Mouse (Mus musculus) forebrain, postnatal 0 days (tissue): ENCODE results near the gene Slfn1. TPM values are rescaled to one million over a fixed set of nuclear protein-coding genes. Genes with fewer than 3 reads are reported as not detected.

Source experiments
- ATAC-seq: fragments of 200-750 bp; cut with Nextera tagmentation; 2 replicates; pipeline ENCODE4 v1.8.0; 2017; ENCODE audit warnings: mild to moderate bottlenecking, moderate library complexity
- DNase-seq: peaks from one replicate; pipeline ENCODE4 v3.0.0-alpha.2; 2015
- H3K27ac ChIP-seq: fragments of 300-500 bp; sonication (generic); 2 replicates; pipeline ENCODE4 v1.5.1; 2014; ENCODE audit warnings: low read depth, mild to moderate bottlenecking, antibody characterized with exemption, low read length, moderate library complexity, mixed read lengths
- H3K27me3 ChIP-seq: fragments of 300-500 bp; sonication (generic); 2 replicates; pipeline ENCODE4 v1.6.1; 2014; ENCODE audit warnings: mild to moderate bottlenecking, low read length, mixed read lengths; ENCODE audit not compliant: insufficient read depth
- H3K36me3 ChIP-seq: fragments of 300-500 bp; sonication (generic); 2 replicates; pipeline ENCODE4 v1.6.1; 2014; ENCODE audit warnings: mild to moderate bottlenecking, moderate library complexity; ENCODE audit not compliant: insufficient read depth
- H3K4me1 ChIP-seq: fragments of 300-500 bp; sonication (generic); 2 replicates; pipeline ENCODE4 v1.6.1; 2014; ENCODE audit warnings: antibody characterized with exemption; ENCODE audit not compliant: insufficient read depth
- H3K4me2 ChIP-seq: fragments of 300-500 bp; sonication (generic); 2 replicates; pipeline ENCODE4 v1.6.1; 2014; ENCODE audit warnings: low read depth, mild to moderate bottlenecking, moderate library complexity
- H3K4me3 ChIP-seq: fragments of 300-500 bp; sonication (generic); 2 replicates; pipeline ENCODE4 v1.5.1; 2014; ENCODE audit warnings: low read depth, low read length, mixed read lengths
- H3K9ac ChIP-seq: fragments of 300-500 bp; sonication (generic); 2 replicates; pipeline ENCODE4 v1.6.1; 2014; ENCODE audit warnings: mild to moderate bottlenecking
- H3K9me3 ChIP-seq: fragments of 300-500 bp; sonication (generic); 2 replicates; pipeline ENCODE4 v1.6.1; 2016; ENCODE audit warnings: low read length
- CTCF ChIP-seq: sonication (generic); IDR thresholded peaks from 2 replicates; pipeline ENCODE4 v1.5.1; 2016; ENCODE audit warnings: antibody characterized with exemption, control low read depth, low read depth
- WGBS: fragments of 180-500 bp; shearing (Covaris S2); extraction: QIAGEN DNeasy Blood & Tissue Kit; methylation state at CpG from one replicate; pipeline ENCODE4 v1.1.7; 2014; 5-methylcytosine and 5-hydroxymethylcytosine counted together
- polyA plus RNA-seq: library from polyadenylated mRNA; unstranded; fragments of >200 nt; fragmentation: Nextera tagmentation; extraction: Ambion mirVana; gene quantifications from 2 replicates; pipeline ENCODE4 v1.2.1, GENCODE M21; 2015
- total RNA-seq: library from RNA; depleted of rRNA; stranded (reverse); fragments of >200 nt; gene quantifications from 2 replicates; pipeline ENCODE4 v1.2.3, GENCODE M21; 2014

Gene Slfn1
- total and polyA plus RNA-seq, 2 experiments from 2014 or later, result 0.08 to 0.14 TPM

DNA sequence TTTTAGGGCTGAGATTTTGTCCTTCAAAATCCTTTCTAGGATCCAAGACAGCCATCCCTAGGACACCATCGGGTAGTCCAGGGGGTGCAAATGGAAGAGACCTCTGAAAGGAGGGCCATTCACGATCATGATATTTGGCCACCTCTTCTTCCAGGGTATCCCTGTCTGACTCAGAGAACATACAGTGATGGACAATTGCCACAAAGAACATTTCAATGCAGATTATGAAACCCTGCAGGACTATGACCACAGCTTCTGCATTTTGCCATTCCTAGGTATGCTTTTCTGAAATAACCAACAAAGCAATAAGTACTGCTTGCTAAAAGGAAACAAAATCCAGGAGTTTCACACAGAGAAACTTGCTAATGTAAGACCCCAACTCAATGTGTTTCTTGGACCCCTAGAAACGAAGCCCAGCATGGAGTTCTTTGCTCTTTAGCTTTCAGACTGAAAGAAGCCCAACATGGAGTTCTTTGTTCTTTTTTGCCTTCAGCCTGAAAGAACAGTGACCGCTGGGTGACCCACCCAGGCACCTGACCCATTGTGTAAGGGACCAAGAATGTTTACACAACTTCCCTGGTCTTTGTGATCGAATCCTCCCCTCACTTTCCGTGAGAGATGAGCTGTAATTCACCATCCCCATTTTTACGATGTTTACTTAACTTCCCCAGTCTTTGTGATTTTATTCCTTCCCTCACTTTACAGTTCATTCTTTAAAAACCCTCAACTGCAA lies 33.7 kb upstream of the Slfn1 start:
- ATAC-seq (no peak), DNase-seq (no peak)
- TF ChIP-seq CTCF, result no peak
- H3K27ac ChIP-seq, result no peak overlapping the region
- H3K4me2 ChIP-seq, result no peak overlapping the region
- no peaks in the 10 kb centered on the region for H3K27me3 ChIP-seq
- no peaks in the 10 kb centered on the region for H3K9me3 ChIP-seq
- no peak overlapping the region for H3K9ac ChIP-seq
- WGBS, result 71% methylated on average over 7 of the region's 7 CpGs
- no peaks in the 10 kb centered on the region for H3K36me3 ChIP-seq
- H3K4me3 ChIP-seq, result no peak overlapping the region
- no peaks in the 10 kb centered on the region for H3K4me1 ChIP-seq

DNA sequence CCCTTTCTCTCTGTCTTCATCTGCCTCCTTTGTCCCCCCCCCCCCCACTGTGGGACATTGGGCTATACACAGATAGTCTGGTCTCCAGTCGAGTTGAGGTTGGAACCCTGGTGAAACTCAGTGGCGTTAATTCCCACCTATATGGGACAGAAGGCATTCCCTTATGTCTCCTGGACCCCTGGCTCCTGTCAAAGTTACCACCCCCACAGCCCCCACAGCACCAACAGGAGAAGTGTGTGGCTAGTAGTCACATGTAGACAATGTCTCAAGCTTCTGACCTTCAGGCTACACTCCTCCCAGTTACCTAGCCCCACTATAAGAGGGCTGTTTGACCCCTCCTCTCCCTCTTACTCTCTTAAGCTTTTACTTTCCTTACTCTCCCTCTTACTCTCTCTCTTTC lies 32.5 kb upstream of the Slfn1 start:
- Histone ChIP-seq H3K27me3 (no peaks in the 10 kb centered on the region), H3K4me2 (no peak overlapping the region), H3K9ac (no peak overlapping the region), H3K27ac (no peak overlapping the region), H3K36me3 (no peaks in the 10 kb centered on the region), H3K4me1 (no peaks in the 10 kb centered on the region), H3K4me3 (no peak overlapping the region), H3K9me3 (no peaks in the 10 kb centered on the region)
- DNase-seq (no peak), ATAC-seq (no peak)
- WGBS, result 82% methylated on average over 2 of the region's 2 CpGs
- TF ChIP-seq CTCF, result no peak

DNA sequence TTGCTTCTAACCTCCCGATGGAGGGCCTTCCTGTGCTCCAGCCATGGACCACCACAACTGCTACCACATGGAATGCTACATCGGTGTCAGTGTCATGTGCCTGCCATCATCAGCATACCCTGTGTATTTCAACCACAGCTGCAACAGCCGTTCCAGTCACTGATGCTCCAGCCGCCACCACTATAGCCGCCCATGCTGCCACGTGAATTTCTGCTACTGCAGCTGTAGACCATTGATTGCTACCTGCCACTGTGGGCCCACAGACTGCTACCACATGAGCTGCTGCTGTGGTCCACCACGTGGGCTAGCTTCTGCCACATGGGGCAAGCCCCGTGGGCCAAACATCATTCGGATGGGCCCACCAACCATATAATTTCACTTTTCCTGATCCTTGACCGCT lies 31.9 kb upstream of the Slfn1 start:
- Histone ChIP-seq H3K9me3 (no peaks in the 10 kb centered on the region), H3K36me3 (no peaks in the 10 kb centered on the region), H3K4me1 (no peaks in the 10 kb centered on the region), H3K27me3 (no peaks in the 10 kb centered on the region), H3K4me2 (no peak overlapping the region), H3K4me3 (no peak overlapping the region), H3K27ac (no peak overlapping the region), H3K9ac (no peak overlapping the region)
- TF ChIP-seq CTCF, result no peak
- WGBS, result 90% methylated on average over 10 of the region's 10 CpGs
- ATAC-seq (no peak), DNase-seq (no peak)

DNA sequence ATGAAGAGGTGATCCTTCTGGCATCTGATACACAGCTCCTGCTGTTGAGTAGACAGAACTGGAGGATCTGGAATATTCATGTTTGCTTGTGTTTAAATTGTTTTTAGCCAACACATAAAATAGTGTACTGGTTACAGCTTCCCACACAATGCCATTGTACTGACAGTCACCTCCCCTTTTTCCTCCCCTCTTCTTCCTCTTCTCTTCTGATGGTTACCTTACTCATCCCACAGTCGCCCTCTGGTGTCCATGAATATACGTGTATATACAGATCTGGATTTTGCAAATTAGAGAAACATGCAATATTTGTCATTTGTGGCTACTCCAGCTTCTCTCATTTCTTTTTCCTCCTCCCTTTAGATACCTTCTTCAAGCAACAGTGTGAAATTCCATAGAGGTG lies 1.5 kb upstream of the Slfn1 start:
- WGBS, result 40% methylated on average over 2 of the region's 2 CpGs
- H3K4me3 ChIP-seq, result no peak overlapping the region
- no peaks in the 10 kb centered on the region for H3K27me3 ChIP-seq
- H3K4me2 ChIP-seq, result no peak overlapping the region
- DNase-seq (peak; percentile 1), ATAC-seq (no peak)
- peak; percentile 33 for TF ChIP-seq CTCF
- no peak overlapping the region for H3K27ac ChIP-seq
- H3K36me3 ChIP-seq, result no peaks in the 10 kb centered on the region
- H3K4me1 ChIP-seq, result no peaks in the 10 kb centered on the region
- no peaks in the 10 kb centered on the region for H3K9me3 ChIP-seq
- no peak overlapping the region for H3K9ac ChIP-seq

DNA sequence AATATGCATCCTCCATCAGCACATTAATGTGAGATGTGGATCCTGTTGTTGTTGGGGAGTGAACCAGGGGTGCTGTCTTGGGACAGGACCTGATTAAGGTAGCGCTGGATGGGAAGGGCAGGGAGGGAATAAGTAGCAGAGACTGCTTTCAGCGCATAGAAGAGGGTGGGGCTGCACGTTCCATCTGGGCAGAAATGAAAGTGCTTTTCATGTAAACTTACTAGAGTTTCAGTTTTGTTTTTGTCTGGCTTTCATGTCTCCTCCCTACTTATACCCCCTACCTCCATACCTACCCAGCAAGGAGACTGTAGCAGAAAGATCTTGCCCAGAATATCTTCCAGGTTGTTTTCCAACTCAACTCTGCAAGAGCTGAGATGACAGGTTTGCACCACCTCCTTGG lies 1.4 kb downstream of the Slfn1 start:
- DNase-seq (no peak), ATAC-seq (no peak)
- WGBS, result 61% methylated on average over 3 of the region's 3 CpGs
- H3K36me3 ChIP-seq, result no peaks in the 10 kb centered on the region
- H3K4me1 ChIP-seq, result no peaks in the 10 kb centered on the region
- no peaks in the 10 kb centered on the region for H3K9me3 ChIP-seq
- no peak overlapping the region for H3K27ac ChIP-seq
- TF ChIP-seq CTCF, result no peak
- H3K9ac ChIP-seq, result no peak overlapping the region
- no peak overlapping the region for H3K4me3 ChIP-seq
- no peaks in the 10 kb centered on the region for H3K27me3 ChIP-seq
- H3K4me2 ChIP-seq, result no peak overlapping the region

DNA sequence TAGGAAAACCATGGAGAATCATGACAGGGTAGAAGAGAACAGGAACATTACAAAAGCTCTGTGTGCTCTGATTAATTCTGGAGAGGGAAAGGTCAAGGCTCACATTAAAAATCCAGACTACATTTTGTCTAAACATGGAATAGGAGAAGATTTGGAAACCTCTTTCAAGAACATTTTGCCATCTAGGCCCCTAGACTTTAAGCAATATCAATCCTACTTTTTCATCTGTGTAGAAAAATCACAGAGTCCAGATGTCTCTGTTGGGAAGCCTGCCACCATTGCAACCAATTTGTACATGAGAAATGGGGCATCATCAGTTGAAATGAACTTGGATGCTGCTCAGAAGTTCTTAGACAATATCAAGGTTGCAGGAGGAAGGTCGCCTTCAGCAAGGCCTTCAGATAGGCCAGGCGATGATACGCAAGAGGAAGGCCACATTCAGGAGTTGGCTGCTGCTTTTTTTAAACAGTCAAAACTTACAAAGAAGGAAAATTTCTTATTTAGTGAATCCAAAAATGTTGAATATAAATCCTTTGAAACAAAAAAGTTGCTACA lies 4.6 kb downstream of the Slfn1 start:
- Histone ChIP-seq H3K27ac (no peak overlapping the region), H3K9ac (no peak overlapping the region), H3K27me3 (no peaks in the 10 kb centered on the region), H3K36me3 (no peaks in the 10 kb centered on the region), H3K4me2 (no peak overlapping the region), H3K9me3 (no peaks in the 10 kb centered on the region), H3K4me3 (no peak overlapping the region), H3K4me1 (no peaks in the 10 kb centered on the region)
- ATAC-seq (no peak), DNase-seq (no peak)
- 95% methylated on average over 3 of the region's 3 CpGs for WGBS
- TF ChIP-seq CTCF, result no peak

DNA sequence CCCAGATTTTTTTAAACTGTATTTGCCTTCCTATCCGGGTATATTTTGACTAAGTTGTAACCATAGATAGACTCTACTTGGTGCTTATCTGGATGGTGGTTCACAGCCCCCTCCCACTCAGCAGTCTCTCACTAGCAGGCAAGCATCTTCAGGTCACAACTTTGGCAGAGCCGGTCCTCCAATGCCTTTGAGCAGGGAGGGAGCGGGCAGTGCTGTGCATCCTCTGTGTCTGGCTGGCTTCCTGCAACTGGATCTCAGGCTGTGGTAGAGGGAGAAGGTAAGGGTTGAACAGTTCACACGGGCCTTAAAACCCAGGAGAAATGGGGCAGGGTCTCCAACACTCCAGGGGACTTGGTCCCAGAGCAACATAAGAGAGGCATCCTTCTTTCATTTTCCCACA lies 6.5 kb downstream of the Slfn1 start:
- H3K27ac ChIP-seq, result no peak overlapping the region
- H3K4me3 ChIP-seq, result no peak overlapping the region
- TF ChIP-seq CTCF, result no peak
- no peaks in the 10 kb centered on the region for H3K36me3 ChIP-seq
- H3K27me3 ChIP-seq, result no peaks in the 10 kb centered on the region
- no peaks in the 10 kb centered on the region for H3K4me1 ChIP-seq
- DNase-seq (no peak), ATAC-seq (no peak)
- 78% methylated on average over 4 of the region's 4 CpGs for WGBS
- no peak overlapping the region for H3K9ac ChIP-seq
- no peaks in the 10 kb centered on the region for H3K9me3 ChIP-seq
- no peak overlapping the region for H3K4me2 ChIP-seq
